ENCODE assay signal across 18 mouse cellular contexts in the genomic region with DNA sequence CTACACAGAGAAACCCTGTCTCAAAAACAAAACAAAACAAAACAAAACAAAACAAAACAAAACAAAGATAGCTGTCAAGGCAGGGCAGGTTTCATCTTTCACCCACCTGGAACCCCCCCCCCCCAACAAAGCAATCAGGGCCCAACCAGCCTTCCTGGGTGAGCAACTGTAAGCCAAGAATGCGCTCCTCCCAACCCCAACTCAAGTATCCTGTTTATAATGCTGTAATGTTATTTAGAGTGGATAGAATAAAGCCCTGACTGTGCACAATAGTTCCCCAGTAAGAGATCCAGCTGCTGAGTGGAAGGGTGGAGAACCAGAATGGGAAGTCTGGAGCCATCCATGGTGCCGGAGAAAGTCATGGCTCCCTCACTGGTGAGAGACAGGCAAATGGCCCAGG.
"Had no signal": no experiment of that assay in that cellular context is flagged by ENCODE, and none has a peak within 500 bp of the region (broad histone marks: within the 10 kb centered on the region; RNA-seq: fewer than 3 reads in every experiment).

No protein-coding gene starts in this region.

- DNase-seq: kidney, adult 9 months; kidney, postnatal 14 days; kidney, postnatal 4 days; layer of hippocampus, postnatal 36 days; liver, postnatal 0 days; lung, embryonic 14.5 days; right cerebral cortex, postnatal 4 days; thymus, adult 2 months; thymus, postnatal 14 days; thymus, postnatal 4 days had no signal

- H3K9ac ChIP-seq: limb, embryonic 12.5 days; limb, embryonic 15.5 days; liver, embryonic 14.5 days; liver, postnatal 0 days; lung, embryonic 14.5 days; midbrain, embryonic 13.5 days had no signal

- H3K27ac ChIP-seq: limb, embryonic 12.5 days; limb, embryonic 15.5 days; liver, embryonic 14.5 days; macrophage had no signal

- H3K9me3 ChIP-seq: limb, embryonic 12.5 days; limb, embryonic 15.5 days; midbrain, embryonic 13.5 days had no signal

- H3K27me3 ChIP-seq: limb, embryonic 12.5 days; limb, embryonic 15.5 days; midbrain, embryonic 13.5 days had no signal

- ATAC-seq: lung, postnatal 0 days; midbrain, embryonic 13.5 days had no signal

- H3K4me3 ChIP-seq: left cerebral cortex, adult 2 months; limb, embryonic 12.5 days; limb, embryonic 15.5 days; midbrain, embryonic 13.5 days had no signal

- H3K36me3 ChIP-seq: midbrain, embryonic 13.5 days had no signal

- H3K4me2 ChIP-seq: limb, embryonic 12.5 days; limb, embryonic 15.5 days; liver, embryonic 11.5 days; lung, embryonic 14.5 days; midbrain, embryonic 13.5 days had no signal
